Mouse (Mus musculus) embryonic facial prominence, embryonic 12.5 days (tissue): Measurements from ENCODE around the gene Olfr447. TPM values are rescaled to one million over a fixed set of nuclear protein-coding genes. Genes with fewer than 3 reads are reported as not detected.

Experiments
- ATAC-seq: fragments of 200-750 bp; cut with Nextera tagmentation; 2 replicates; pipeline ENCODE4 v1.8.0; 2017; ENCODE audit not compliant: insufficient number of reproducible peaks, insufficient read depth, low FRiP score, low TSS enrichment
- H3K27ac ChIP-seq: fragments of 300-500 bp; sonication (generic); 2 replicates; pipeline ENCODE4 v1.5.1; 2016; ENCODE audit warnings: mild to moderate bottlenecking
- H3K27me3 ChIP-seq: fragments of 300-500 bp; sonication (generic); 2 replicates; pipeline ENCODE4 v1.6.1; 2016; ENCODE audit warnings: mild to moderate bottlenecking, moderate library complexity
- H3K36me3 ChIP-seq: fragments of 300-500 bp; sonication (generic); 2 replicates; pipeline ENCODE4 v1.6.1; 2016; ENCODE audit warnings: mild to moderate bottlenecking
- H3K4me1 ChIP-seq: fragments of 300-500 bp; sonication (generic); 2 replicates; pipeline ENCODE4 v1.6.1; 2016
- H3K4me2 ChIP-seq: fragments of 300-500 bp; sonication (generic); replicated peaks from 2 replicates; pipeline ENCODE4 v1.6.1; 2016; ENCODE audit warnings: mild to moderate bottlenecking, moderate library complexity
- H3K4me3 ChIP-seq: fragments of 300-500 bp; sonication (generic); 2 replicates; pipeline ENCODE4 v1.5.1; 2016; ENCODE audit warnings: mild to moderate bottlenecking
- H3K9ac ChIP-seq: fragments of 300-500 bp; sonication (generic); 2 replicates; pipeline ENCODE4 v1.6.1; 2016; ENCODE audit warnings: mild to moderate bottlenecking, moderate library complexity
- H3K9me3 ChIP-seq: fragments of 300-500 bp; sonication (generic); 2 replicates; pipeline ENCODE4 v1.6.1; 2016; ENCODE audit warnings: mild to moderate bottlenecking, moderate library complexity
- WGBS: fragments of 180-500 bp; shearing (Covaris S2); methylation state at CpG from one replicate; pipeline ENCODE4 v1.1.7; 2016; 5-methylcytosine and 5-hydroxymethylcytosine counted together
- polyA plus RNA-seq: library from polyadenylated mRNA; unstranded; fragments of >200 nt; fragmentation: Nextera tagmentation; extraction: Ambion mirVana; gene quantifications from 2 replicates; pipeline ENCODE4 v1.2.1, GENCODE M21; 2016

The Olfr447 gene
- polyA plus RNA-seq, result not detected in 2 replicates

DNA sequence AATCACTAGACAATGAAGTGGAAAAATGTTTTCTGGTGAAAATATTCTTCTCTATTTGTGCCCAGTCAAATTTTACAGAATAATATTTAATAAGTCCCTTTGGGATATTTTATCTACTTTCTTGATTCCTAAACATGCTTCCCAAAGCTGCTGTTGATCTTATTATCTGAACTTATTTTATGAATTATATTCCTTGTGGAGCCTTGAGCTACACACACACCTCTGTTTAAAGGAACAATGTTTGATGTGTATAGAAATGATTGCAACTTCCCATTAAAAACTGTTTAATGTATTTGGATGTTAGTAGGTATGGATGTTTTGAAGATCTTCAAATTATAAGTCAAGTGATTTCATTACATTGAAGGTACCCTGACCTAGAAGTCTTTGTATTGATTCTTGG lies at the start of gene Olfr447:
Gene Olfr447 (plus strand): TSS at position 301 of the 400 bp plus-strand sequence.
- Histone ChIP-seq H3K9me3 (no peaks in the 10 kb centered on the region), H3K4me3 (no peak within 1 kb of the TSS), H3K9ac (no peak within 1 kb of the TSS), H3K4me2 (no peak within 1 kb of the TSS), H3K36me3 (no peaks in the 10 kb centered on the region), H3K4me1 (no peaks in the 10 kb centered on the region), H3K27ac (no peak within 1 kb of the TSS), H3K27me3 (no peaks in the 10 kb centered on the region)
- no peak for ATAC-seq

DNA sequence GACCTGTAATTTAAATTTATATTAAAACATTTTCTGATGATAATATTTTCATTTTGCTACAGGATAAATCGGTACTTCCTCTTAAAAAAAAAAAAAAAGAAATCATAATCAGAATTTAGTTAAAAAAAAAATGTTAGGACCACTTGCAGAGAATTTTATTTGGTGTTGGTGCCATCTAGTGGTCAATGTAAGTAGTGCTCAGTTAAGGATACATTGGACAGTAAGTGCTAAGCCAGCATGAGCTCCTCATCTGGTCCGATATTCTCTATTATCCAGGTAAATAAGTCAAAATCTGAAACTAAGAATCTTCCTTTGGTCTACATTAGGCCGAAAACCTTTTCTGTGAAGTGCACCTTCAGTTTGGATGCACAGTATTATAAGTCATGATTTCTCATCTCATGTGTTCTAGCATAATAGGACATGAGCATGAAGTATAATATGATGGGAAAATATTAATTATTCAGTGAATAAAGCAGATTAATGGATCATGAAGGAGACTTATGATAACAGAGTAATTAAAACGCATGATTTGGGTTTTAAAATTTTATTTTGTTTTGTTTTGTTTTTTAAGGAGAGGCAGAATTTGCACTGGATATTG lies 48.4 kb upstream of the Olfr447 start:
- no peaks in the 10 kb centered on the region for H3K36me3 ChIP-seq
- ATAC-seq, result no peak
- 14% methylated on average over 4 of the region's 4 CpGs for WGBS
- H3K9ac ChIP-seq, result no peak overlapping the region
- H3K27ac ChIP-seq, result no peak overlapping the region
- H3K4me2 ChIP-seq, result no peak overlapping the region
- H3K4me3 ChIP-seq, result no peak overlapping the region
- H3K9me3 ChIP-seq, result no peaks in the 10 kb centered on the region
- H3K4me1 ChIP-seq, result no peaks in the 10 kb centered on the region
- no peaks in the 10 kb centered on the region for H3K27me3 ChIP-seq

DNA sequence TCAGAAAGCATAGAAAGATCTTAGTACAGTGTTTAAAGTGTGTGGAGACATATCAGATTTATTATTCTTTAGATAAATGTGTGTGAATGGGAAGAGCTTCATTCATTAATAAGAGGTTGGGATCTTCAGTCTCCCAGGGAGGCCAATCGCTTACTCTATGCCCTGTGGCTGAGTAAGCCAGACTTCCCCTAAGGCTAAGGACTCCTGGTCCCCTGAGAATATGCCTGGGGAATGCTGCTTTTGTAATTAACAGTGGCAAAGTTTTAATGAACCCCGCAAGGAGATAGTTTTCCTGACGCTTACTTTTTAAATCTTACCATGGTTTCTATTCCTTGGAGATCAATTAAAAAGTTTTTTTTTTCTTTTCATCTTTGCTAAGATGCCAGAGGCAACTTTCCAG lies 39.0 kb upstream of the Olfr447 start:
- no peaks in the 10 kb centered on the region for H3K9me3 ChIP-seq
- no peak overlapping the region for H3K4me2 ChIP-seq
- no peaks in the 10 kb centered on the region for H3K27me3 ChIP-seq
- no peak for ATAC-seq
- no peak overlapping the region for H3K27ac ChIP-seq
- no peak overlapping the region for H3K9ac ChIP-seq
- H3K4me3 ChIP-seq, result no peak overlapping the region
- no peaks in the 10 kb centered on the region for H3K36me3 ChIP-seq
- no peaks in the 10 kb centered on the region for H3K4me1 ChIP-seq
- 58% methylated on average over 3 of the region's 3 CpGs for WGBS

DNA sequence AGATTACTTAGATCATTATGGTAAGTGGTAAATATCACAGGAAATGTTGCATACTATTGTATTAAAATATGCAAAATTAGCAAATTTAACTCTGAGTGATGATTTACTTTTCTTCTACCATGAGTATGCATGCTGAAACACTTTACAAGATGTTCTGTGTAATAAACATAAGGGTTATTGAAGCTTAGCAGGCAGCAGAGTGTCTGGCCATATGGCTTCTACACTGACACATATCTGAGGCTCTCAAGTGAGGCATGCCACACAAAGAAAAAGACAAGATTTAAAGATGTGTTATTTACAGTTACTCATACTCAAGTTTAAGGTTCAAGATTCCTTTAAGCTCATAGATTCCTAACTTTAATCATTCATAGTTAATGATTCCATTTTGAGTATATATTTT lies 32.4 kb upstream of the Olfr447 start:
- Histone ChIP-seq H3K4me3 (no peak overlapping the region), H3K27me3 (no peaks in the 10 kb centered on the region), H3K27ac (no peak overlapping the region), H3K4me2 (no peak overlapping the region), H3K9me3 (no peaks in the 10 kb centered on the region), H3K4me1 (no peaks in the 10 kb centered on the region), H3K36me3 (no peaks in the 10 kb centered on the region), H3K9ac (no peak overlapping the region)
- no peak for ATAC-seq

DNA sequence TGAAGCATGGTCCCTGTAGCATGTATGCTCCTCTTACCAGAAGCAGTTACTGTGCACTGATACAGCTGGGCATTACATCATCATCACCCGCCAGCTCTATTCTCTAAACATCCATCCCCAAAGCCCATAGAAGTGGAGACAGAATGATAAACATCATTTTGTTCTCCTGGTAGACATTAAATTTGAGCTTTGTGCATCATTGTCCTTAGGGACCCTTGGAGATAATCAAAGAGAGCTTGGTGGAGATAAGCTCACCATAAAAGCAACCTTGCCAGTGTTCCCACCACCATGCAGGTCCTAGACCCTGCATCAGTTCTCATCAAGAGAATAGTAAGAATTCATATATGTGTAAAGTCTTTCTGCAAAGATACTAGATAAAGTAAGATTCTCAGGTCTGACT lies 18.5 kb upstream of the Olfr447 start, which contains the start of gene Olfr448:
Gene Olfr448 (plus strand): TSS at position 301 of the 400 bp plus-strand sequence.
- no peak within 1 kb of the TSS for H3K9ac ChIP-seq
- H3K4me2 ChIP-seq, result no peak within 1 kb of the TSS
- ATAC-seq, result no peak
- H3K4me3 ChIP-seq, result no peak within 1 kb of the TSS
- H3K4me1 ChIP-seq, result no peaks in the 10 kb centered on the region
- no peaks in the 10 kb centered on the region for H3K27me3 ChIP-seq
- H3K27ac ChIP-seq, result no peak within 1 kb of the TSS
- WGBS, result 85% methylated on average over 1 of the region's 1 CpGs
- no peaks in the 10 kb centered on the region for H3K9me3 ChIP-seq
- H3K36me3 ChIP-seq, result no peaks in the 10 kb centered on the region

DNA sequence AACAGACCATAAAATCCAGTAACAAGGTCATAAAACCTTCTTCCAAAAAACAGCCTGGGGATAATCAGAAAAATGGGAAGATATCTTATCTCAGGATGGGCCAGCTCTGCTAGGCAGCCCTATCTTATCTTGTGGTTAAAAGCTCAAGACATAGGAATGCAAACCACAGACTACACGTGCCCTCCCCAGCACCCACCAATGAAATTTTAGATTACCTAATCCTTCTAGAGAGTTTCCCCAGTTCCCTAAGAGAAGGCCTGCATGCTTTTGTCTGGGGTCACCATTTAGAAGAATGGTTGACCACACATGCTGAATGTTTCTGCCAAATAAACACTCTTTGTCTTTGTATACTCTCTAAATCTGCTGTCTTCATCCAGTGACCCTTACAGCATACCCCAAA lies 8.3 kb upstream of the Olfr447 start:
- no peak for ATAC-seq
- 33% methylated on average over 1 of the region's 1 CpGs for WGBS
- no peaks in the 10 kb centered on the region for H3K27me3 ChIP-seq
- H3K9ac ChIP-seq, result no peak overlapping the region
- H3K9me3 ChIP-seq, result no peaks in the 10 kb centered on the region
- H3K4me1 ChIP-seq, result no peaks in the 10 kb centered on the region
- no peak overlapping the region for H3K27ac ChIP-seq
- H3K36me3 ChIP-seq, result no peaks in the 10 kb centered on the region
- no peak overlapping the region for H3K4me2 ChIP-seq
- no peak overlapping the region for H3K4me3 ChIP-seq

DNA sequence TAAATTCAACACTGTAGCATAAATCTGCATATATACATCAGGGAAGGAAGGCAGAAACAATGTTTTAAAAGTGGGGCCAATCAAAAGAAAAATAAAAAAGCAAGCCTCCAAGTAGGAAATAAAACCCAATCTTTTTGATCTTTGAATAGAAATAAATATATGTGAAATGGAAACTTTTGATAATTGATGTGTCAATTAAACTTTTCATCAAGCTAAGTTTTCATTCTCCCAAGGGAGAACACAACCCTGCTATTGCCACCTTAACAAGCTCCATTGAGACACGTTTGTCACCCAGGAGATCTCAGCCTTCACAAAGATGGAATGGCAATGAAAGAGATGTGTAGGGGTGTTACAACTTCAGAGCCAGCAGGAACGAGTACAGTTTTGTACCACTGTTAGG lies 12.4 kb downstream of the Olfr447 start, which contains the start of gene Olfr446:
Gene Olfr446 (plus strand): TSS at position 301 of the 400 bp plus-strand sequence.
- H3K4me1 ChIP-seq, result no peaks in the 10 kb centered on the region
- 66% methylated on average over 2 of the region's 2 CpGs for WGBS
- H3K27me3 ChIP-seq, result no peaks in the 10 kb centered on the region
- H3K4me3 ChIP-seq, result no peak within 1 kb of the TSS
- H3K9ac ChIP-seq, result no peak within 1 kb of the TSS
- no peak for ATAC-seq
- no peaks in the 10 kb centered on the region for H3K9me3 ChIP-seq
- H3K36me3 ChIP-seq, result no peaks in the 10 kb centered on the region
- no peak within 1 kb of the TSS for H3K4me2 ChIP-seq
- no peak within 1 kb of the TSS for H3K27ac ChIP-seq

DNA sequence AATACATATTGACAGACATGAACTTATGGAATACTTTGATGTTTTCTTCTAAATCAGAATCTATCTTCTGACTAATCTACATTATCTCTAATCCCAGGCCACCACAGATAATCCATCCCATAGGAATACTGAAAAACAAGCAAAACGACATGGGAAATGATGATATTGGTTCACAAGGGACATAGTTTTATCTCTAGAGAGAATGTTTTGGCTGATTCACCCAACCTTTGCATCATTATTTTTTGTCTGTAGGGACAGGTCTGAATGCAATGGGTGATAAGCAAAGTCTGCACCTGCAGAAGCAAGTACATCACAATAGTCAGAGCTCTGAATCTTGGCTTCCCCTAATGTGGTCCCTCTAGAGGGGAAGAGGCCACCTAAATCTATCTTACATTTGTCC lies 40.1 kb downstream of the Olfr447 start, which contains the start of gene Olfr444:
Gene Olfr444 (plus strand): TSS at position 301 of the 400 bp plus-strand sequence.
- H3K36me3 ChIP-seq, result no peaks in the 10 kb centered on the region
- H3K4me2 ChIP-seq, result no peak within 1 kb of the TSS
- H3K9ac ChIP-seq, result no peak within 1 kb of the TSS
- H3K4me3 ChIP-seq, result no peak within 1 kb of the TSS
- WGBS, result 69% methylated on average over 1 of the region's 1 CpGs
- H3K27ac ChIP-seq, result no peak within 1 kb of the TSS
- H3K9me3 ChIP-seq, result no peaks in the 10 kb centered on the region
- no peak for ATAC-seq
- no peaks in the 10 kb centered on the region for H3K27me3 ChIP-seq
- H3K4me1 ChIP-seq, result no peaks in the 10 kb centered on the region

Other genes starting within 250 kb of the Olfr447 start
- gene Tcaf1, start 198.8 kb upstream of the Olfr447 start, polyA plus RNA-seq, result 102 and 106 TPM in 2 replicates
- not detected in 2 replicates for gene Olfr453, start 169.5 kb upstream of the Olfr447 start, polyA plus RNA-seq
- not detected in 2 replicates for gene Olfr38, start 152.5 kb upstream of the Olfr447 start, polyA plus RNA-seq
- not detected in 2 replicates for gene Olfr452, start 123.8 kb upstream of the Olfr447 start, polyA plus RNA-seq
- not detected in 2 replicates for gene Olfr450, start 96.9 kb upstream of the Olfr447 start, polyA plus RNA-seq
- not detected in 2 replicates for gene Olfr449, start 74.5 kb upstream of the Olfr447 start, polyA plus RNA-seq
- gene Olfr448, start 18.4 kb upstream of the Olfr447 start, polyA plus RNA-seq, result not detected in 2 replicates
- not detected in 2 replicates for gene Olfr446, start 12.5 kb downstream of the Olfr447 start, polyA plus RNA-seq
- not detected in 2 replicates for gene Olfr444, start 40.2 kb downstream of the Olfr447 start, polyA plus RNA-seq
- gene Olfr441, start 197.5 kb downstream of the Olfr447 start, polyA plus RNA-seq, result not detected in 2 replicates
- gene Olfr237-ps1, start 237.7 kb downstream of the Olfr447 start, polyA plus RNA-seq, result not detected in 2 replicates